Mouse (Mus musculus): ENCODE data around the gene Jakmip3. TPM values are rescaled to one million over a fixed set of nuclear protein-coding genes. Genes with fewer than 3 reads are reported as not detected.
A peak's percentile ranks its signal among the peaks of the same experiment; 100 is the strongest.

Jakmip3 gene
- total RNA-seq (2021), result 10 to 100 TPM; 54.0 to 54.7 TPM
- long read RNA-seq, experiment 1, result 0 reads
- long read RNA-seq, experiment 2, partial matches to known transcripts, result 0 of 1 reads
- long read RNA-seq, experiment 2, other reads (novel, unspliced or antisense), result 1 of 1 reads

- Histone ChIP-seq H3K27ac (peak within 1 kb of the TSS; percentile 99), H3K4me3 (peak within 1 kb of the TSS; percentile 52)
- no peak for TF ChIP-seq CTCF (IDR thresholded peaks at IDR 0.05)
- intact Hi-C loops (cut with DNase I), result loop anchor here (1.0 kb wide), 1 partner anchor 32 kb away; the partner anchor contains the start of gene Bnip3
- DNase-seq (ENCODE audit: extremely low spot score in 1 of 2, low spot score in 2 of 2), result peak; percentile 74 to 75
Measured at GRCm38 (mm10) chr7:138940612-138941461, at the start of gene Jakmip3. Gene Jakmip3 (plus strand): TSS chr7:138940730.

- Histone ChIP-seq H3K4me3 (no peak overlapping the region), H3K27ac (no peak overlapping the region)
- no peak for DNase-seq (ENCODE audit: extremely low spot score in 1 of 2, low spot score in 2 of 2)
- no peak for TF ChIP-seq CTCF (IDR thresholded peaks at IDR 0.05)
- intact Hi-C loops (cut with DNase I), result no loop called here
Measured at GRCm38 (mm10) chr7:138898122-138898521, 42.4 kb upstream of the Jakmip3 start.

GRCm38 (mm10) chr7:138898743-138899142 lies 41.8 kb upstream of the Jakmip3 start:
- intact Hi-C loops (cut with DNase I), result no loop called here
- TF ChIP-seq CTCF (IDR thresholded peaks at IDR 0.05), result no peak
- Histone ChIP-seq H3K4me3 (no peak overlapping the region), H3K27ac (no peak overlapping the region)
- no peak for DNase-seq (ENCODE audit: extremely low spot score in 1 of 2, low spot score in 2 of 2)

- no peak for DNase-seq (ENCODE audit: extremely low spot score in 1 of 2, low spot score in 2 of 2)
- intact Hi-C loops (cut with DNase I), result no loop called here
- H3K27ac ChIP-seq, result no peak overlapping the region
- no peak overlapping the region for H3K4me3 ChIP-seq
- TF ChIP-seq CTCF (IDR thresholded peaks at IDR 0.05), result no peak
Measured at GRCm38 (mm10) chr7:138903886-138904435, 36.6 kb upstream of the Jakmip3 start.

GRCm38 (mm10) chr7:138906441-138906840 lies 34.1 kb upstream of the Jakmip3 start:
- intact Hi-C loops (cut with DNase I), result no loop called here
- H3K4me3 ChIP-seq, result peak overlapping the region; percentile 98

GRCm38 (mm10) chr7:138907043-138907442 lies 33.5 kb upstream of the Jakmip3 start:
- peak; percentile 26 to 29 for DNase-seq (ENCODE audit: extremely low spot score in 1 of 2, low spot score in 2 of 2)
- H3K27ac ChIP-seq, result peak overlapping the region; percentile 51
- intact Hi-C loops (cut with DNase I), result no loop called here
- H3K4me3 ChIP-seq, result peak overlapping the region; percentile 98
- no peak for TF ChIP-seq CTCF (IDR thresholded peaks at IDR 0.05)

More at GRCm38 (mm10) chr7:138906441-138906840, 34.1 kb upstream of the Jakmip3 start:
- no peak for DNase-seq (ENCODE audit: extremely low spot score in 1 of 2, low spot score in 2 of 2)
- TF ChIP-seq CTCF (IDR thresholded peaks at IDR 0.05), result no peak
- no peak overlapping the region; the same call in 1 of the 2 replicates for H3K27ac ChIP-seq

- no peak for TF ChIP-seq CTCF (IDR thresholded peaks at IDR 0.05)
- Histone ChIP-seq H3K27ac (peak overlapping the region; percentile 10; the same call in 1 of the 2 replicates), H3K4me3 (peak overlapping the region; percentile 98)
- DNase-seq (ENCODE audit: extremely low spot score in 1 of 2, low spot score in 2 of 2), result no peak
- intact Hi-C loops (cut with DNase I), result no loop called here
Measured at GRCm38 (mm10) chr7:138907976-138908375, 32.6 kb upstream of the Jakmip3 start.

- H3K27ac ChIP-seq, result peak overlapping the region; percentile 87
- peak overlapping the region; percentile 98 for H3K4me3 ChIP-seq
- TF ChIP-seq CTCF (IDR thresholded peaks at IDR 0.05), result no peak
- no peak for DNase-seq (ENCODE audit: extremely low spot score in 1 of 2, low spot score in 2 of 2)
- intact Hi-C loops (cut with DNase I), result loop anchor here (1.0 kb wide), 1 partner anchor 31 kb away; the partner anchor contains the start of gene Jakmip3
Measured at GRCm38 (mm10) chr7:138908768-138909276, 31.7 kb upstream of the Jakmip3 start.

GRCm38 (mm10) chr7:138909277-138910192 lies 31.0 kb upstream of the Jakmip3 start, which contains the start of gene Bnip3:
Gene Bnip3 (minus strand): TSS chr7:138909519.
- no peak for TF ChIP-seq CTCF (IDR thresholded peaks at IDR 0.05)
- Histone ChIP-seq H3K4me3 (peak within 1 kb of the TSS; percentile 98), H3K27ac (peak within 1 kb of the TSS; percentile 90)
- peak; percentile 81 to 83 for DNase-seq (ENCODE audit: extremely low spot score in 1 of 2, low spot score in 2 of 2)
- intact Hi-C loops (cut with DNase I), result loop anchor here (1.0 kb wide), 1 partner anchor 31 kb away; the partner anchor contains the start of gene Jakmip3

GRCm38 (mm10) chr7:138910193-138910562 lies 30.4 kb upstream of the Jakmip3 start:
- DNase-seq (ENCODE audit: extremely low spot score in 1 of 2, low spot score in 2 of 2), result no peak
- no peak for TF ChIP-seq CTCF (IDR thresholded peaks at IDR 0.05)
- Histone ChIP-seq H3K4me3 (peak overlapping the region; percentile 98), H3K27ac (peak overlapping the region; percentile 90)
- intact Hi-C loops (cut with DNase I), result no loop called here

- no peak for TF ChIP-seq CTCF (IDR thresholded peaks at IDR 0.05)
- Histone ChIP-seq H3K4me3 (no peak overlapping the region), H3K27ac (no peak overlapping the region)
- DNase-seq (ENCODE audit: extremely low spot score in 1 of 2, low spot score in 2 of 2), result no peak
- intact Hi-C loops (cut with DNase I), result no loop called here
Measured at GRCm38 (mm10) chr7:138913616-138914015, 26.9 kb upstream of the Jakmip3 start.

Measured in left cerebral cortex, adult 2 months (tissue).